Mouse (Mus musculus) kidney, embryonic 15.5 days (tissue): ENCODE data around the gene H2-D1. TPM values are rescaled to one million over a fixed set of nuclear protein-coding genes. Genes with fewer than 3 reads are reported as not detected.

Experiments
- ATAC-seq: fragments of 200-750 bp; cut with Nextera tagmentation; replicated peaks from 2 replicates; pipeline ENCODE4 v1.8.0; 2017; ENCODE audit warnings: moderate TSS enrichment; ENCODE audit not compliant: low FRiP score
- H3K27ac ChIP-seq: fragments of 300-500 bp; sonication (generic); 2 replicates; pipeline ENCODE4 v1.5.1; 2015; ENCODE audit warnings: mild to moderate bottlenecking, inconsistent platforms
- H3K27me3 ChIP-seq: fragments of 300-500 bp; sonication (generic); 2 replicates; pipeline ENCODE4 v1.6.1; 2015; ENCODE audit warnings: inconsistent platforms
- H3K36me3 ChIP-seq: fragments of 300-500 bp; sonication (generic); 2 replicates; pipeline ENCODE4 v1.6.1; 2015; ENCODE audit warnings: inconsistent platforms
- H3K4me1 ChIP-seq: fragments of 300-500 bp; sonication (generic); 2 replicates; pipeline ENCODE4 v1.6.1; 2015; ENCODE audit warnings: inconsistent platforms
- H3K4me2 ChIP-seq: fragments of 300-500 bp; sonication (generic); 2 replicates; pipeline ENCODE4 v1.6.1; 2015; ENCODE audit warnings: moderate library complexity, mild to moderate bottlenecking, inconsistent platforms
- H3K4me3 ChIP-seq: fragments of 300-500 bp; sonication (generic); replicated peaks from 2 replicates; pipeline ENCODE4 v1.5.1; 2015; ENCODE audit warnings: mild to moderate bottlenecking, inconsistent platforms
- H3K9ac ChIP-seq: fragments of 300-500 bp; sonication (generic); 2 replicates; pipeline ENCODE4 v1.6.1; 2015; ENCODE audit warnings: mild to moderate bottlenecking, inconsistent platforms
- H3K9me3 ChIP-seq: fragments of 300-500 bp; sonication (generic); replicated peaks from 2 replicates; pipeline ENCODE4 v1.6.1; 2016; ENCODE audit warnings: inconsistent platforms
- WGBS: fragments of 180-500 bp; shearing (Covaris S2); methylation state at CpG from one replicate; pipeline ENCODE4 v1.1.7; 2015; ENCODE audit warnings: mixed read lengths; 5-methylcytosine and 5-hydroxymethylcytosine counted together
- polyA plus RNA-seq: library from polyadenylated mRNA; unstranded; fragments of >200 nt; fragmentation: Nextera tagmentation; extraction: Ambion mirVana; gene quantifications from 2 replicates; pipeline ENCODE4 v1.2.1, GENCODE M21; 2015

The H2-D1 gene
- polyA plus RNA-seq = 64.5 and 66.1 TPM in 2 replicates

DNA sequence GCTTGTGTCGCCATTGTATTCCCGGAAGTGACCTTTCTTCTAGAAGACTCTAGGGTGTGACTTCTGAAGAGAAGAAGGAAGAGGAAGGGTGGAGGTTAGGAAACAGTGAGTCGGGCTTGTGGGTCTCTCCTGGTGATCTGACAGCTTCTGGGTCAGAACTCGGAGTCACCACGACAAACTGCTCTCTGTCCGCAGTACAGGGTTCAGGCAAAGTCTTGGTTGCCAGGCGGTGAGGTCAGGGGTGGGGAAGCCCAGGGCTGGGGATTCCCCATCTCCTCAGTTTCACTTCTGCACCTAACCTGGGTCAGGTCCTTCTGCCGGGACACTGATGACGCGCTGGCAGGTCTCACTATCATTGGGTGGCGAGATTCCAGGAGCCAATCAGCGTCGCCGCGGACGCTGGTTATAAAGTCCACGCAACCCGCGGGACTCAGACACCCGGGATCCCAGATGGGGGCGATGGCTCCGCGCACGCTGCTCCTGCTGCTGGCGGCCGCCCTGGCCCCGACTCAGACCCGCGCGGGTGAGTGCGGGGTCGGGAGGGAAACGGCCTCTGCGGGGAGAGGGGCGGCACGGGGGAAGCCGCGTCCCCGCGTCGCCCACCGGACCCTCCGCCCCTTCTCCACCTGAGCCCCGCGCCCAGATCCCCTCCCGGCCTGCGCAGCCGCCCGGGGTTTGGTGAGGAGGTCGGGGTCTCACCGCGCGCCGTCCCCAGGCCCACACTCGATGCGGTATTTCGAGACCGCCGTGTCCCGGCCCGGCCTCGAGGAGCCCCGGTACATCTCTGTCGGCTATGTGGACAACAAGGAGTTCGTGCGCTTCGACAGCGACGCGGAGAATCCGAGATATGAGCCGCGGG lies at the start of gene H2-D1:
Gene H2-D1 (plus strand): TSS at position 67 of the 859 bp plus-strand sequence.
- H3K27ac ChIP-seq = no peak within 1 kb of the TSS
- no peaks in the 10 kb centered on the region for H3K9me3 ChIP-seq
- under 1% methylated on average over 72 of the region's 73 CpGs for WGBS
- no peaks in the 10 kb centered on the region for H3K36me3 ChIP-seq
- ATAC-seq = peak; percentile 92
- H3K4me2 ChIP-seq = peak within 1 kb of the TSS; percentile 100
- H3K27me3 ChIP-seq = peaks cover 70% of the 10 kb centered on the region
- H3K4me1 ChIP-seq = peaks cover 17% of the 10 kb centered on the region
- peak within 1 kb of the TSS; percentile 65 for H3K9ac ChIP-seq
- H3K4me3 ChIP-seq = peak within 1 kb of the TSS; percentile 76

DNA sequence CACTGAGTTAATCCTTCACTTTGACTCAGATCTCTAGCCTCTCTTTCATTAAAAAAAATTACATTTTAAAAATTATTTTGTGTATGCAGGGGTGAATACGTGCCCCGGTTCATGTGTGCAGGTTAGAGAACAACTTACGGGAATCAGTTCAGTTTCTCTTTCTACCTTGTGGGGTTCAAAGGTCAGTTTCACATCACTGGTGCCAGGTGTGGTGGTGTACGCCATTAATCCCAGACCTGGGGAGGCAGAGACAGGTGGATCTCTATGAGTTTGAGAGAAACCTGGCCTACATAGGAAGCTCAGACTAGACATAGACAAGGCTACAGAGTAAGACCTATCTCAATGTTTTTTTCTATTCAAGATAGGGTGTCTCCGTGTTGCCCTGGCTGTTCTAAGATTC lies 49.5 kb upstream of the H2-D1 start:
- no peaks in the 10 kb centered on the region for H3K27me3 ChIP-seq
- whole genome bisulfite sequencing = 94% methylated on average over 5 of the region's 5 CpGs
- no peak overlapping the region for H3K4me2 ChIP-seq
- ATAC-seq = no peak
- peaks cover 7% of the 10 kb centered on the region; the same call in 1 of the 2 replicates for H3K4me1 ChIP-seq
- H3K9me3 ChIP-seq = no peaks in the 10 kb centered on the region
- H3K9ac ChIP-seq = no peak overlapping the region
- no peaks in the 10 kb centered on the region for H3K36me3 ChIP-seq
- H3K4me3 ChIP-seq = no peak overlapping the region
- no peak overlapping the region for H3K27ac ChIP-seq

DNA sequence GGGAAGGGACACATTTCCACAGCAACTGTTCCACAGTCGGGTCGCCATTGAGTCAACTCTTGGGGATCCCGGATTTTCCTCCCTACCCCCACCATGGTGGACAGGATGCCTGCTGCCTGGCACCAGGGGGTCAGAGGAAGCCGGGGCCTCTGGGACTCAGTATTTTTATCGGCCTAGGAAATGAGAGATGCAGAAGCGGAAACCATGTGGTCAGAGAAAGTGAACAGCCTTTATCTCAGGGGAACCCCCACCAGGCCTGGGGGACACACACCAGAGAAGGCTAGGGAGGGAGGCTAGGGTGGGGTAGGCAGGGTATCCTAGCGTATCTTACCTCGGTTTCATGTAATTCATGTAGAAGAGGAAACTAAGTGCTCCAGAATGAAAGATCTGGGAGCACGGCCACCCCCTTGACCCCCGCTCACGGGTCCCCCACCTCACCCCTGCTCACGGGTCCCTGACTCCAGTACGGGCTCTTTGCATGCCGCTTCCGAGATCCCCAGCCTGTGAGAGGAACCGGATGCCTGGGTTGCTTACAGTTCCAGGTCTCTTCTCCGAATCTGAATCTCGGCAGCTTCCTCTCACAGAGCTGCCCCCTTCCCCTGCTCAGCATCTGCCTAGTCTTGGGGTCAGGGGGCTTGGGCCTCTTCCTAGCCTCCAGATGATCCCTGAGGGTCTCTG lies 43.9 kb upstream of the H2-D1 start:
- Histone ChIP-seq H3K9me3 (no peaks in the 10 kb centered on the region), H3K36me3 (peaks cover 41% of the 10 kb centered on the region), H3K4me1 (peaks cover 24% of the 10 kb centered on the region; the same call in 1 of the 2 replicates), H3K27ac (peak overlapping the region; percentile 71), H3K4me2 (peak overlapping the region; percentile 17; the same call in 1 of the 2 replicates), H3K27me3 (no peaks in the 10 kb centered on the region), H3K9ac (no peak overlapping the region), H3K4me3 (no peak overlapping the region)
- no peak for ATAC-seq
- WGBS = 79% methylated on average over 18 of the region's 18 CpGs

DNA sequence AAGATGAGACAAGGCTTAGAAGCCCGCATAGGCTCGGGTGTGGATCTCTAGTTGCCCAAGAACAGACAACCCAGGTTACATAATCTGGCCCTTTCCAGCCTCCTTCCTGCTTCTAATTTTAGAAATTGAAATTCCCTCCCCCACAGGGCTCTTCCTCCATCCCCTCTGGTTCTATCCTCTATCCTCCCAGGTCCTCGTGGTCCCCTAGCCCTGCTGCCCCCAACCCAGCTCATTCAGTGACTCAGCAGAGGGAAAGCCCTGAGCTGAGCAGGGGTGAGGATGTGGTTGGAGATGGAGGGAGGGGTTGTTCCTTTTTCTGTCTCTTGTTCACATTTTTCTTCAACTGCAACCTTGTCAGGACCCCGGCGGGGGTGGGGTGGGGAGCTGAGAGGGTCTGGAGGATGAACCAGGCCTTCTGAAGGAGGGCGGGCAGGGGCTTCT lies 42.9 kb upstream of the H2-D1 start:
- peaks cover 21% of the 10 kb centered on the region; the same call in 1 of the 2 replicates for H3K4me1 ChIP-seq
- H3K9ac ChIP-seq = no peak overlapping the region
- no peak for ATAC-seq
- H3K4me3 ChIP-seq = no peak overlapping the region
- H3K4me2 ChIP-seq = no peak overlapping the region
- 69% methylated on average over 6 of the region's 6 CpGs for WGBS
- H3K9me3 ChIP-seq = no peaks in the 10 kb centered on the region
- H3K27ac ChIP-seq = peak overlapping the region; percentile 71
- no peaks in the 10 kb centered on the region for H3K27me3 ChIP-seq
- H3K36me3 ChIP-seq = peaks cover 47% of the 10 kb centered on the region

- H3K4me3 ChIP-seq = no peak within 1 kb of the TSS
- peaks cover 20% of the 10 kb centered on the region; the same call in 1 of the 2 replicates for H3K4me1 ChIP-seq
- 67% methylated on average over 28 of the region's 28 CpGs for WGBS
- no peak for ATAC-seq
- no peaks in the 10 kb centered on the region for H3K27me3 ChIP-seq
- peak within 1 kb of the TSS; percentile 71 for H3K27ac ChIP-seq
- peaks cover 52% of the 10 kb centered on the region for H3K36me3 ChIP-seq
- no peak within 1 kb of the TSS for H3K4me2 ChIP-seq
- H3K9me3 ChIP-seq = no peaks in the 10 kb centered on the region
- no peak within 1 kb of the TSS for H3K9ac ChIP-seq
Measured at GRCm38 (mm10) chr17:35220156-35220952, 42.2 kb upstream of the H2-D1 start, which contains the start of gene Gm16181. Gene Gm16181, plus strand, starts transcription at chr17:35220834.

DNA sequence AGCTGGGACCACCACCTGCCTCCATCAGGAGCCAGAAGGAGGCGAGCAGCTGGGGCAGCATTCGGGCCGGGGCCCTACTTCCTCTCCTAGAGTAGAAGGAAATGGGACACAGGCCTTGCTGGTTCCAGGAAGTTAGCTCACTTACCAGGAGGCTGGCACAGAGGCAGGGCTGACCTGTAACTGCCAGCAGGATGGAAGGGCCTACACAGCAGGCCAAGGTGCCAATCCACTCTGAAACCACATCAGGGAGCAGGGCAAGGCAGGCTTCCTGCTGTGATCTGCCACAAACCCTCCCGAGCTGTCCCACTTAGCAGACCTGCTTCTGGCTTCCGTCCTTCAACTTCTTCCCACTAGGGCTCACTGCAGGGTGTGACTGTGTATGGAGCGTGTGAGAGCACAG lies 40.2 kb upstream of the H2-D1 start:
- Histone ChIP-seq H3K27ac (peak overlapping the region; percentile 61), H3K27me3 (no peaks in the 10 kb centered on the region), H3K9ac (no peak overlapping the region), H3K9me3 (no peaks in the 10 kb centered on the region), H3K4me1 (peaks cover 23% of the 10 kb centered on the region; the same call in 1 of the 2 replicates), H3K4me2 (no peak overlapping the region), H3K36me3 (peaks cover 59% of the 10 kb centered on the region), H3K4me3 (no peak overlapping the region)
- WGBS = 75% methylated on average over 6 of the region's 6 CpGs
- no peak; the same call in 1 of the 2 replicates for ATAC-seq

GRCm38 (mm10) chr17:35224641-35225040 lies 37.9 kb upstream of the H2-D1 start:
- H3K27ac ChIP-seq = no peak overlapping the region

DNA sequence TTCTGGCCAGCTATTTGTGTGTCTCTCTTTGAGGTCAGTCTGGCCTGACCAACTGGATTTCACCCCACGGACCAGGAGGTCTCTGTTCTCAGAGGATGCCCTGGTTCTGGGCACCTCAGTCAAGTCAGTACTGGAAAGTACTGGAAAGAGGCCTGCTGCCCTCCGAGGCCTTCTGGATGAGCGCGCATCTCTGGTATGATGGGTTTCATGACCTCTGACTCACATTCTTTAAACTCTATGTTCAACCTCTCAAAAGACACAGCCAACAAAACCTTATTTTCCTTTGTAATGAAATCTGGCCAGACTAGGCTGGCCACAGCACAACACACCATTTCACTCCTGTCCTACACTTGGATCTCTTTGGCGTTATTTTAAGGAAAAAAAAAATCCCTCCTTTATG lies 37.1 kb upstream of the H2-D1 start:
- Histone ChIP-seq H3K36me3 (peaks cover 73% of the 10 kb centered on the region), H3K4me2 (no peak overlapping the region), H3K27ac (no peak overlapping the region), H3K9ac (no peak overlapping the region), H3K27me3 (no peaks in the 10 kb centered on the region), H3K4me3 (no peak overlapping the region), H3K9me3 (no peaks in the 10 kb centered on the region), H3K4me1 (peaks cover 19% of the 10 kb centered on the region; the same call in 1 of the 2 replicates)
- 85% methylated on average over 5 of the region's 5 CpGs for WGBS
- no peak for ATAC-seq

More at GRCm38 (mm10) chr17:35224641-35225040, 37.9 kb upstream of the H2-D1 start:
- Histone ChIP-seq H3K9ac (no peak overlapping the region), H3K4me3 (no peak overlapping the region), H3K36me3 (peaks cover 74% of the 10 kb centered on the region), H3K27me3 (no peaks in the 10 kb centered on the region), H3K4me1 (peaks cover 21% of the 10 kb centered on the region; the same call in 1 of the 2 replicates), H3K4me2 (no peak overlapping the region), H3K9me3 (no peaks in the 10 kb centered on the region)
- 92% methylated on average over 4 of the region's 4 CpGs for WGBS
- no peak for ATAC-seq

GRCm38 (mm10) chr17:35226561-35227046 lies 35.9 kb upstream of the H2-D1 start:
- WGBS = 82% methylated on average over 14 of the region's 14 CpGs
- ATAC-seq = no peak
- H3K27ac ChIP-seq = peak overlapping the region; percentile 75

DNA sequence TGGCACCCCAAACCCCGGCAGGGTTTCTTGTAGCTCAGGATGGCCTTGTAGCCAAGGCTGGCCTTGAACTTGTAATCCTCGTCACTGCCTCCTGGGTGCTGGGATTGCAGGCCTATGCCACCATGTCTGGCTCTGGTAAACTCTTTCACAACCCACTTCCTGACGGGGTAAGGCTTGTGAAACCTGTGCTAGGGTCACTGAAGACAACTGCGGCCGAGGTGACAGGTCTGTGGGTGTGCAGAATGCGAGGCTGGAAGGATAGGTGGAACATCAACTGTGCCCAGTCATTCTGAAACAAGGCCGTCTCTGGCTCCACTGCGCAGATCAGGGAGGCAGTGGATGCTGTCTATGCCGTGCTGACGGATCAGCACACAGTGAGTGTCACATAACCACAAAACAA lies 31.5 kb upstream of the H2-D1 start:
- Histone ChIP-seq H3K4me3 (no peak overlapping the region), H3K27me3 (no peaks in the 10 kb centered on the region), H3K27ac (no peak overlapping the region), H3K9me3 (no peaks in the 10 kb centered on the region), H3K36me3 (peaks cover 56% of the 10 kb centered on the region), H3K4me1 (peaks cover 45% of the 10 kb centered on the region), H3K9ac (no peak overlapping the region), H3K4me2 (no peak overlapping the region)
- WGBS = 94% methylated on average over 10 of the region's 10 CpGs
- no peak for ATAC-seq

More at GRCm38 (mm10) chr17:35226561-35227046, 35.9 kb upstream of the H2-D1 start:
- Histone ChIP-seq H3K9me3 (no peaks in the 10 kb centered on the region), H3K4me2 (no peak overlapping the region), H3K36me3 (peaks cover 73% of the 10 kb centered on the region), H3K4me3 (no peak overlapping the region), H3K4me1 (peaks cover 17% of the 10 kb centered on the region), H3K27me3 (no peaks in the 10 kb centered on the region), H3K9ac (no peak overlapping the region)

GRCm38 (mm10) chr17:35232043-35232442 lies 30.5 kb upstream of the H2-D1 start:
- peak overlapping the region; percentile 98 for H3K27ac ChIP-seq
- 8% methylated on average over 12 of the region's 12 CpGs for WGBS
- H3K4me2 ChIP-seq = peak overlapping the region; percentile 38

More at GRCm38 (mm10) chr17:35232043-35232442, 30.5 kb upstream of the H2-D1 start:
- Histone ChIP-seq H3K4me3 (no peak overlapping the region), H3K9ac (no peak overlapping the region), H3K27me3 (no peaks in the 10 kb centered on the region), H3K4me1 (peaks cover 50% of the 10 kb centered on the region), H3K9me3 (no peaks in the 10 kb centered on the region), H3K36me3 (peaks cover 52% of the 10 kb centered on the region)
- ATAC-seq = no peak
